Mouse (Mus musculus) hematopoietic stem cell, adult 5-6 weeks (primary cell): ENCODE data around the gene Actr8. TPM values are rescaled to one million over a fixed set of nuclear protein-coding genes. Genes with fewer than 3 reads are reported as not detected.
A peak's percentile ranks its signal among the peaks of the same experiment; 100 is the strongest.

Experiments
- ATAC-seq, 2 experiments: fragments of 125-278 bp in 1 of 2; replicated peaks in 1 of 2; 2 replicates each; pipeline ENCODE4 v1.8.0; 2016 to 2017; ENCODE audit warnings: inconsistent platforms in 2 of 2, mild to moderate bottlenecking in 2 of 2, moderate number of reproducible peaks in 2 of 2, low read depth in 1 of 2, moderate TSS enrichment in 1 of 2; ENCODE audit not compliant: low FRiP score in 2 of 2, poor library complexity in 2 of 2, severe bottlenecking in 2 of 2, insufficient read depth in 1 of 2, low TSS enrichment in 1 of 2
- total RNA-seq: library from RNA; stranded (forward); fragments of 172-1452, 232-1000 nt; gene quantifications from 2 replicates; pipeline ENCODE4 v1.2.3, GENCODE M21; 2017

The Actr8 gene
- 38.1 and 40.5 TPM in 2 replicates for total RNA-seq

- ATAC-seq, result peak; percentile 85 to 86
Observed at GRCm38 (mm10) chr14:29978254-29979204, at the start of gene Actr8. Gene Actr8 (plus strand): TSS chr14:29978337.

- no peak for ATAC-seq
Observed at GRCm38 (mm10) chr14:29928966-29929365, 49.2 kb upstream of the Actr8 start.

- no peak for ATAC-seq
Observed at GRCm38 (mm10) chr14:29935516-29935915, 42.6 kb upstream of the Actr8 start.

GRCm38 (mm10) chr14:29937466-29937865, 40.7 kb upstream of the Actr8 start:
- no peak for ATAC-seq

GRCm38 (mm10) chr14:29939600-29940312, 38.4 kb upstream of the Actr8 start:
- ATAC-seq, result no peak

- ATAC-seq, result no peak
Observed at GRCm38 (mm10) chr14:29940313-29940812, 37.8 kb upstream of the Actr8 start.

GRCm38 (mm10) chr14:29940877-29941276, 37.3 kb upstream of the Actr8 start:
- ATAC-seq, result 0 out of 4 replicates have a peak, but pooled peaks have one; percentile 56 to 60

GRCm38 (mm10) chr14:29946761-29947309, 31.3 kb upstream of the Actr8 start:
- ATAC-seq, result no peak

GRCm38 (mm10) chr14:29950805-29951204, 27.3 kb upstream of the Actr8 start:
- peak; percentile 96 to 99 for ATAC-seq

GRCm38 (mm10) chr14:29957393-29957792, 20.7 kb upstream of the Actr8 start:
- ATAC-seq, result no peak

GRCm38 (mm10) chr14:29967611-29968010, 10.5 kb upstream of the Actr8 start:
- no peak for ATAC-seq

- peak; percentile 98 to 99 for ATAC-seq
Observed at GRCm38 (mm10) chr14:29968075-29968821, 9.9 kb upstream of the Actr8 start, which contains the start of gene Selenok. Gene Selenok (plus strand): TSS chr14:29968308.

- no peak for ATAC-seq
Observed at GRCm38 (mm10) chr14:29971446-29971845, 6.7 kb upstream of the Actr8 start.

- ATAC-seq, result no peak
Observed at GRCm38 (mm10) chr14:29971993-29972392, 6.1 kb upstream of the Actr8 start.

- ATAC-seq, result no peak
Observed at GRCm38 (mm10) chr14:29976927-29977326, 1.2 kb upstream of the Actr8 start.

- ATAC-seq, result peak; percentile 41 to 55; a peak in 3 of 4 replicates
Observed at GRCm38 (mm10) chr14:29980447-29981205, 2.5 kb downstream of the Actr8 start.
